ENCODE assay signal across 21 mouse cellular contexts in genomic region chr7:88306725-88307124, GRCm38 (mm10).
"Had no signal": no experiment of that assay in that cellular context is flagged by ENCODE, and none has a peak within 500 bp of the region (broad histone marks: within the 10 kb centered on the region; RNA-seq: fewer than 3 reads in every experiment).

No protein-coding gene starts in this region.

- H3K9me3 ChIP-seq: kidney, embryonic 15.5 days; limb, embryonic 10.5 days; limb, embryonic 13.5 days; liver, embryonic 12.5 days; liver, embryonic 15.5 days; midbrain, embryonic 12.5 days; midbrain, embryonic 15.5 days; neural tube, embryonic 12.5 days; neural tube, embryonic 15.5 days; stomach, embryonic 15.5 days had no signal

- H3K27ac ChIP-seq: kidney, embryonic 15.5 days; layer of hippocampus, adult 2 months; limb, embryonic 10.5 days; limb, embryonic 13.5 days; liver, embryonic 12.5 days; liver, embryonic 15.5 days; macrophage; midbrain, embryonic 12.5 days; midbrain, embryonic 15.5 days; neural tube, embryonic 12.5 days; neural tube, embryonic 15.5 days; stomach, embryonic 15.5 days had no signal

- H3K4me1 ChIP-seq: kidney, embryonic 15.5 days; limb, embryonic 10.5 days; limb, embryonic 13.5 days; liver, embryonic 12.5 days; liver, embryonic 15.5 days; midbrain, embryonic 12.5 days; midbrain, embryonic 15.5 days; neural tube, embryonic 12.5 days; neural tube, embryonic 15.5 days; stomach, embryonic 15.5 days had no signal

- H3K36me3 ChIP-seq: kidney, embryonic 15.5 days; liver, embryonic 15.5 days; midbrain, embryonic 12.5 days; midbrain, embryonic 15.5 days; neural tube, embryonic 12.5 days; neural tube, embryonic 15.5 days; stomach, embryonic 15.5 days had no signal

- H3K27me3 ChIP-seq: kidney, embryonic 15.5 days; limb, embryonic 13.5 days; liver, embryonic 12.5 days; liver, embryonic 15.5 days; midbrain, embryonic 12.5 days; midbrain, embryonic 15.5 days; neural tube, embryonic 12.5 days; neural tube, embryonic 15.5 days; stomach, embryonic 15.5 days had no signal

- DNase-seq: kidney, adult 11 months; kidney, adult 8-10 months; kidney, postnatal 25 days; layer of hippocampus, adult 9-11 months; liver; right cerebral cortex, adult 18-20 months; right cerebral cortex, postnatal 25 days; spleen, adult 18-20 months; thymus, postnatal 25 days had no signal

- ATAC-seq: liver, embryonic 12.5 days; midbrain, embryonic 15.5 days had no signal

- H3K4me2 ChIP-seq: kidney, embryonic 15.5 days; limb, embryonic 13.5 days; liver, embryonic 12.5 days; liver, embryonic 15.5 days; midbrain, embryonic 12.5 days; midbrain, embryonic 15.5 days; neural tube, embryonic 12.5 days; neural tube, embryonic 15.5 days; stomach, embryonic 15.5 days had no signal

- H3K9ac ChIP-seq: kidney, embryonic 15.5 days; limb, embryonic 13.5 days; liver, embryonic 12.5 days; liver, embryonic 15.5 days; midbrain, embryonic 12.5 days; midbrain, embryonic 15.5 days; neural tube, embryonic 12.5 days; neural tube, embryonic 15.5 days; stomach, embryonic 15.5 days had no signal

- H3K4me3 ChIP-seq: kidney, embryonic 15.5 days; layer of hippocampus, adult 2 months; limb, embryonic 10.5 days; limb, embryonic 13.5 days; liver, embryonic 12.5 days; liver, embryonic 15.5 days; midbrain, embryonic 12.5 days; midbrain, embryonic 15.5 days; neural tube, embryonic 12.5 days; neural tube, embryonic 15.5 days; stomach, embryonic 15.5 days had no signal
